Mouse (Mus musculus) heart, postnatal 0 days (tissue): ENCODE measurements at regions not wholly inside any gene's neighbourhood (a gene's known extent, or its start where the extent isn't known, plus 50 kb on each side); places are given as distances from the start of the nearest gene placed in this dataset.

Experiments used
- ATAC-seq: fragments of 200-750 bp; cut with Nextera tagmentation; 2 replicates; pipeline ENCODE4 v1.8.0; 2017; ENCODE audit warnings: low read depth, moderate number of reproducible peaks, moderate library complexity; ENCODE audit not compliant: insufficient read depth
- DNase-seq: peaks from one replicate; pipeline ENCODE4 v3.0.0-alpha.2; 2016; ENCODE audit warnings: low spot score
- H3K27ac ChIP-seq: fragments of 300-500 bp; sonication (generic); 2 replicates; pipeline ENCODE4 v1.5.1; 2014; ENCODE audit warnings: low read depth, mild to moderate bottlenecking
- H3K27me3 ChIP-seq: fragments of 300-500 bp; sonication (generic); 2 replicates; pipeline ENCODE4 v1.6.1; 2014; ENCODE audit warnings: low read length, mixed read lengths; ENCODE audit not compliant: control insufficient read depth, insufficient read depth
- H3K36me3 ChIP-seq: fragments of 300-500 bp; sonication (generic); replicated peaks from 2 replicates; pipeline ENCODE4 v1.6.1; 2014; ENCODE audit warnings: low read length, mixed read lengths; ENCODE audit not compliant: control insufficient read depth, insufficient read depth
- H3K4me1 ChIP-seq: fragments of 300-500 bp; sonication (generic); 2 replicates; pipeline ENCODE4 v1.6.1; 2014; ENCODE audit warnings: antibody characterized with exemption; ENCODE audit not compliant: control insufficient read depth, insufficient read depth
- H3K4me2 ChIP-seq: fragments of 300-500 bp; sonication (generic); 2 replicates; pipeline ENCODE4 v1.6.1; 2014; ENCODE audit warnings: low read depth, mild to moderate bottlenecking, low read length, moderate library complexity
- H3K4me3 ChIP-seq: fragments of 300-500 bp; sonication (generic); 2 replicates; pipeline ENCODE4 v1.5.1; 2014; ENCODE audit warnings: low read depth, low read length
- H3K9ac ChIP-seq: fragments of 300-500 bp; sonication (generic); replicated peaks from 2 replicates; pipeline ENCODE4 v1.6.1; 2014; ENCODE audit warnings: low read depth, low read length, mixed read lengths
- H3K9me3 ChIP-seq: fragments of 300-500 bp; sonication (generic); replicated peaks from 2 replicates; pipeline ENCODE4 v1.6.1; 2016; ENCODE audit warnings: low read length; ENCODE audit not compliant: control insufficient read depth
- CTCF ChIP-seq: IDR thresholded peaks from 2 replicates; pipeline ENCODE4 v1.5.1; 2016; ENCODE audit warnings: antibody characterized with exemption, control low read depth, low read depth
- EP300 ChIP-seq: IDR thresholded peaks from 2 replicates; pipeline ENCODE4 v1.6.1; 2016; ENCODE audit warnings: antibody characterized with exemption, low read depth
- WGBS: fragments of 180-500 bp; shearing (Covaris S2); extraction: QIAGEN DNeasy Blood & Tissue Kit; methylation state at CpG from one replicate; pipeline ENCODE4 v1.1.7; 2014; 5-methylcytosine and 5-hydroxymethylcytosine counted together

- H3K9ac ChIP-seq = no peak overlapping the region
- H3K27ac ChIP-seq = no peak overlapping the region
- WGBS = 86% methylated on average over 1 of the region's 1 CpGs
- no peaks in the 10 kb centered on the region for H3K4me1 ChIP-seq
- no peaks in the 10 kb centered on the region for H3K36me3 ChIP-seq
- H3K4me2 ChIP-seq = no peak overlapping the region
- DNase-seq (no peak), ATAC-seq (no peak)
- TF ChIP-seq CTCF (no peak), EP300 (no peak)
- no peaks in the 10 kb centered on the region for H3K27me3 ChIP-seq
- no peak overlapping the region for H3K4me3 ChIP-seq
- no peaks in the 10 kb centered on the region for H3K9me3 ChIP-seq
Observed at GRCm38 (mm10) chr3:140451148-140451547, 761.0 kb downstream of the Pdha2 start.

DNA sequence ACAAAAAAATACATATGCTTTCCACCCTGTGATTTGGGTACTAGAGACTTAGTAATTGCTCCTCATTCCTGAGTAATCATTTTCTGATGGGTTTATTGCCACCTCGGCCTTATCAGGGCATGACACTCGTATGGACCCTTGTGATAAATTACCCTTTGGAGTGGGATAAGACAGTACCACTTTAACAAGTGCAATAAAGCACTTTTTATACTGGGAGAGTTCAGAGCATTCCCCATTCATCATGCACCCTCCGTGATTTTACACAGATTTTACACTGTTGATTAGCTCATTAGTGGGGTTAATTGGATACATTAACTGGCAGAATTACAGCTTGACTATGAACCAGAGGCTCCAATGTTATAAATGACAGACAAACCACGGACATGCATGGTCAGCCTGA lies 802.9 kb downstream of the Pdha2 start:
- H3K36me3 ChIP-seq = no peaks in the 10 kb centered on the region
- no peak overlapping the region for H3K4me3 ChIP-seq
- TF ChIP-seq EP300 = no peak
- no peak for TF ChIP-seq CTCF
- no peaks in the 10 kb centered on the region for H3K9me3 ChIP-seq
- no peak overlapping the region for H3K4me2 ChIP-seq
- no peaks in the 10 kb centered on the region for H3K4me1 ChIP-seq
- DNase-seq (no peak), ATAC-seq (no peak)
- no peak overlapping the region for H3K9ac ChIP-seq
- H3K27ac ChIP-seq = no peak overlapping the region
- no peaks in the 10 kb centered on the region for H3K27me3 ChIP-seq
- 59% methylated on average over 4 of the region's 4 CpGs for WGBS
